Mouse (Mus musculus) cerebellum, adult (tissue): ENCODE measurements around the gene D630039A03Rik.
A peak's percentile ranks its signal among the peaks of the same experiment; 100 is the strongest.
"Not testable (repeated sequence)": the region's sequence is repeated elsewhere in the genome, so short reads cannot be mapped to it uniquely, and the experiment has no call there.

ENCODE experiments used
- ATAC-seq: cut with Nextera tagmentation; 2 replicates; pipeline ENCODE4 v1.9.2; 2017; ENCODE audit warnings: mild to moderate bottlenecking, moderate library complexity, mixed read lengths; ENCODE audit not compliant: insufficient number of reproducible peaks, low FRiP score, low TSS enrichment

Gene D630039A03Rik

GRCm38 (mm10) chr4:57889773-57890172 lies 26.3 kb downstream of the D630039A03Rik start:
- ATAC-seq: no peak

GRCm38 (mm10) chr4:57888978-57889377 lies 27.1 kb downstream of the D630039A03Rik start:
- not testable (repeated sequence) for ATAC-seq

- ATAC-seq: no peak
Observed at GRCm38 (mm10) chr4:57888246-57888645, 27.9 kb downstream of the D630039A03Rik start.

GRCm38 (mm10) chr4:57886888-57887230 lies 29.2 kb downstream of the D630039A03Rik start:
- no peak for ATAC-seq

GRCm38 (mm10) chr4:57886066-57886887 lies 29.8 kb downstream of the D630039A03Rik start:
- no peak for ATAC-seq

GRCm38 (mm10) chr4:57885186-57885585 lies 30.9 kb downstream of the D630039A03Rik start:
- no peak for ATAC-seq

- no peak for ATAC-seq
Observed at GRCm38 (mm10) chr4:57884511-57884910, 31.6 kb downstream of the D630039A03Rik start.

- ATAC-seq: no peak
Observed at GRCm38 (mm10) chr4:57883520-57884421, 32.3 kb downstream of the D630039A03Rik start.

- 0 out of 2 replicates have a peak, but pooled peaks have one; percentile 36 for ATAC-seq
Observed at GRCm38 (mm10) chr4:57879804-57880357, 36.2 kb downstream of the D630039A03Rik start.

GRCm38 (mm10) chr4:57879137-57879536 lies 37.0 kb downstream of the D630039A03Rik start:
- no peak for ATAC-seq

GRCm38 (mm10) chr4:57867454-57867853 lies 48.6 kb downstream of the D630039A03Rik start:
- ATAC-seq: no peak

GRCm38 (mm10) chr4:57866990-57867389 lies 49.1 kb downstream of the D630039A03Rik start:
- ATAC-seq: no peak

GRCm38 (mm10) chr4:57866088-57866487 lies 50.0 kb downstream of the D630039A03Rik start:
- no peak for ATAC-seq

- ATAC-seq: no peak
Observed at GRCm38 (mm10) chr4:57862269-57862986, 53.7 kb downstream of the D630039A03Rik start.

GRCm38 (mm10) chr4:57861856-57862255 lies 54.2 kb downstream of the D630039A03Rik start:
- no peak for ATAC-seq

- ATAC-seq: no peak
Observed at GRCm38 (mm10) chr4:57861166-57861565, 54.9 kb downstream of the D630039A03Rik start.

- ATAC-seq: no peak
Observed at GRCm38 (mm10) chr4:57860204-57860611, 55.9 kb downstream of the D630039A03Rik start.
